21 mouse cellular contexts compared by ENCODE assay signal in the genomic region with DNA sequence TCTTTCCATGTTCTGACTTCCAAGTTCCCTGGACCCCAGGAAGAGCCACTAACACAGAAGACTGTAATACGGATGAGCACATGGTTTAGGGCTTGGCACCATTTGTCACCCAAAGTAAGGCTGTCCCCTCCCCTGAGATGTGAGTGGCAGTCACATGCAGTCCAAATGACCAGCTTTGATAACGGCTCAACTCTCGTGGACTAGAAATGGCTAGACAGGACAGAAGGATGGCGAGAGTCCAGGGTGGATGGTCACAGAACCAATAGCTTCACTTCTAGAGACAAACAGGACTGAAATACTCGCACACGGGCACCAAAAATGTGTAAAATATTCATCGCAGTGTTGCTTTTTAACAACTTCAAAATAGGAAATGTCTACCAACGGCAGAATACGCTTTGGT.
DNase-seq lines count a peak whose midpoint lies in the region; ATAC-seq and TF ChIP-seq lines count a peak whose summit lies in the region.
"Had no signal": no experiment of that assay in that cellular context is flagged by ENCODE, and none has a peak within 500 bp of the region (broad histone marks: within the 10 kb centered on the region; RNA-seq: fewer than 3 reads in every experiment).

No protein-coding gene starts in this region.

- H3K9ac ChIP-seq in midbrain, embryonic 11.5 days (ENCODE audit: low read length) = no peak overlapping the region
- no peak overlapping the region for H3K9ac ChIP-seq in midbrain, embryonic 16.5 days (ENCODE audit: low read depth, low read length)
- H3K9ac ChIP-seq: embryonic facial prominence, embryonic 13.5 days; embryonic facial prominence, embryonic 15.5 days; forebrain, embryonic 12.5 days had no signal

- peak; percentile 79 for DNase-seq in cerebellum, postnatal 10 days
- DNase-seq in heart, adult 11 months = peak; percentile 48
- DNase-seq in heart, postnatal 4 days = no peak
- DNase-seq in left cerebral cortex, adult 2 months (ENCODE audit: extremely low spot score in 1 of 2, low spot score in 2 of 2) = no peak
- DNase-seq in left cerebral cortex, adult 11 months (ENCODE audit: low spot score) = no peak
- peak; percentile 57 for DNase-seq in midbrain, embryonic 11.5 days (ENCODE audit: low spot score, missing footprints)
- DNase-seq: adrenal gland, adult 2 months; adrenal gland, postnatal 10 days; adrenal gland, postnatal 25 days; cerebellum, adult 11-12 months; cerebellum, adult 9-11 months; embryo, embryonic 11 days had no signal

- H3K9me3 ChIP-seq in midbrain, embryonic 11.5 days (ENCODE audit: control insufficient read depth, low read length) = no peaks in the 10 kb centered on the region
- no peaks in the 10 kb centered on the region for H3K9me3 ChIP-seq in midbrain, embryonic 16.5 days (replicated peaks; ENCODE audit: control insufficient read depth, low read length, poor library complexity, severe bottlenecking)
- H3K9me3 ChIP-seq: embryonic facial prominence, embryonic 13.5 days; embryonic facial prominence, embryonic 15.5 days; forebrain, embryonic 10.5 days; forebrain, embryonic 12.5 days had no signal

- no peak overlapping the region for H3K4me3 ChIP-seq in left cerebral cortex, adult 2 months
- no peak overlapping the region for H3K4me3 ChIP-seq in midbrain, embryonic 11.5 days (ENCODE audit: low read depth, low read length)
- no peak overlapping the region for H3K4me3 ChIP-seq in midbrain, embryonic 16.5 days (ENCODE audit: low read depth, low read length)
- H3K4me3 ChIP-seq: embryonic facial prominence, embryonic 13.5 days; embryonic facial prominence, embryonic 15.5 days; erythroblast, embryonic 14.5 days; forebrain, embryonic 10.5 days; forebrain, embryonic 12.5 days had no signal

- ATAC-seq in cerebellum, adult (ENCODE audit: insufficient number of reproducible peaks, low FRiP score, low TSS enrichment) = no peak
- no peak for ATAC-seq in midbrain, embryonic 11.5 days (ENCODE audit: low FRiP score)
- no peak for ATAC-seq in midbrain, embryonic 16.5 days
- ATAC-seq: forebrain, embryonic 14.5 days; forebrain, embryonic 16.5 days had no signal

- peak overlapping the region; percentile 0; the same call in 1 of the 2 replicates for H3K27ac ChIP-seq in left cerebral cortex, adult 2 months
- H3K27ac ChIP-seq in midbrain, embryonic 11.5 days (ENCODE audit: low read depth, low read length) = no peak overlapping the region
- H3K27ac ChIP-seq in midbrain, embryonic 16.5 days (ENCODE audit: low read length) = no peak overlapping the region
- H3K27ac ChIP-seq: embryonic facial prominence, embryonic 13.5 days; embryonic facial prominence, embryonic 15.5 days; forebrain, embryonic 10.5 days; forebrain, embryonic 12.5 days had no signal

- no peaks in the 10 kb centered on the region for H3K4me1 ChIP-seq in midbrain, embryonic 11.5 days (ENCODE audit: control insufficient read depth, insufficient read depth, low read length)
- no peaks in the 10 kb centered on the region for H3K4me1 ChIP-seq in midbrain, embryonic 16.5 days (ENCODE audit: control insufficient read depth, insufficient read depth, low read length)

- intact Hi-C loops in left cerebral cortex, adult 2 months (cut with DNase I) = no loop called here

- H3K36me3 ChIP-seq in midbrain, embryonic 11.5 days (ENCODE audit: control insufficient read depth, insufficient read depth, low read length) = no peaks in the 10 kb centered on the region; the same call in 1 of the 2 replicates
- no peaks in the 10 kb centered on the region for H3K36me3 ChIP-seq in midbrain, embryonic 16.5 days (ENCODE audit: control insufficient read depth, insufficient read depth, low read length)
- H3K36me3 ChIP-seq: embryonic facial prominence, embryonic 13.5 days; embryonic facial prominence, embryonic 15.5 days; forebrain, embryonic 10.5 days; forebrain, embryonic 12.5 days had no signal

- WGBS in midbrain, embryonic 11.5 days = 94% methylated on average over 9 of the region's 9 CpGs
- WGBS in midbrain, embryonic 16.5 days = 92% methylated on average over 9 of the region's 9 CpGs

- no peaks in the 10 kb centered on the region for H3K27me3 ChIP-seq in midbrain, embryonic 11.5 days (ENCODE audit: control insufficient read depth, insufficient read depth, low read length)
- H3K27me3 ChIP-seq in midbrain, embryonic 16.5 days (ENCODE audit: control insufficient read depth, insufficient read depth, low read depth, low read length) = no peaks in the 10 kb centered on the region
- H3K27me3 ChIP-seq: embryonic facial prominence, embryonic 13.5 days; embryonic facial prominence, embryonic 15.5 days; forebrain, embryonic 12.5 days had no signal

- no peak for TF ChIP-seq CTCF in left cerebral cortex, adult 2 months (IDR thresholded peaks at IDR 0.05)

- no peak overlapping the region for H3K4me2 ChIP-seq in midbrain, embryonic 11.5 days
- no peak overlapping the region for H3K4me2 ChIP-seq in midbrain, embryonic 16.5 days (ENCODE audit: low read length)
- H3K4me2 ChIP-seq: embryonic facial prominence, embryonic 13.5 days; embryonic facial prominence, embryonic 15.5 days; forebrain, embryonic 12.5 days had no signal

Comparison
In these comparisons a context has a peak if more than half of its experiments do, and no peak if none do; other contexts are left out.
1. DNase-seq: peak in cerebellum, postnatal 10 days (2 of 2), heart, adult 11 months (single experiment) and midbrain, embryonic 11.5 days (single experiment); none in heart, postnatal 4 days (single experiment), left cerebral cortex, adult 2 months (0 of 2) and left cerebral cortex, adult 11 months (single experiment).